Mouse (Mus musculus): ENCODE data around the gene Gfod1.

The Gfod1 gene

DNA sequence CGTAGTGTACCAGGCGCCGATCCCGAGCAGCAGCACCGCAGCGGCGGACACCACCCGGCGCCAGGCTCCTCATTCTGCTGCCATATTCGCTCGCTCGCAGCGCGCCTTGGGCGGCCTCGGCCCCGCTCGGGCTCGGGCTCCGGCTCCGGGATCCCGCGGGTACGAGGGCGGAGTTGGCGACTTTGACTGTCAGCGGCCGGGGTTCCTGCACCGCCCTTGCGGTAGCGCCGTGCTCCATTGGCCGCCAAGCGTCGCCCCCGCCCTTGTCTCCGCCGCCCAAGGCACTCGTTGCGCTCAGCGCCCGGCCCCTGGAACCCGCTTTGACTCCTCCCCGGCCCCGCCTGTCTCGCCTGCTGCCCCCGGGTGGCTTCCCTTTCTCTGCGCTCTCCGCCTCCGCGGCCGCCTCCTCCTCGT lies at the start of gene Gfod1:
Gene Gfod1 (minus strand): TSS at position 155 of the 414 bp plus-strand sequence.
- DNase-seq = peak; percentile 96

GRCm38 (mm10) chr13:43353356-43353755 lies 49.4 kb upstream of the Gfod1 start:
- no peak for DNase-seq

- no peak for DNase-seq
Observed at GRCm38 (mm10) chr13:43350489-43351169, 46.7 kb upstream of the Gfod1 start.

DNA sequence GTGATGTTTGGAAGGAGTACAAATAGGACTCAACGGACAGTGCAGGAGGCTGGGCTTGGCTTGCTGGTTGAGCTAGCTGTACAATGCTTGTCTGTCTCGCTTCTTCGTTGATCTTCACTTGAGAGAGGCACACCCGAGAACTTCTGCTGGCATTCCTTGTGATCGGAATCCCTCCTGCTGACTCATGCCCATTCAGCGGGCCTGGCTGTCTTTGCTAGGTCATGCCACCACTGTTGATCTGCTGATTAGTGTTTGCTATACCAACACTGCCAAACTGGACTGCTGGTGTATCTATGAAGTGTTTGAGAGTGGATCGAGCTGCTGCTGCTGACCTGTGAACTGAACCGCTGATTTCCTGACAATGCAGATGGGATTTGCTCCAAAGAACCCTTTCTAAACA lies 45.4 kb upstream of the Gfod1 start:
- no peak for DNase-seq

- no peak for DNase-seq
Observed at GRCm38 (mm10) chr13:43346825-43347224, 42.9 kb upstream of the Gfod1 start.

- DNase-seq = no peak
Observed at GRCm38 (mm10) chr13:43338632-43339031, 34.7 kb upstream of the Gfod1 start.

GRCm38 (mm10) chr13:43338001-43338400 lies 34.0 kb upstream of the Gfod1 start:
- DNase-seq = no peak

DNA sequence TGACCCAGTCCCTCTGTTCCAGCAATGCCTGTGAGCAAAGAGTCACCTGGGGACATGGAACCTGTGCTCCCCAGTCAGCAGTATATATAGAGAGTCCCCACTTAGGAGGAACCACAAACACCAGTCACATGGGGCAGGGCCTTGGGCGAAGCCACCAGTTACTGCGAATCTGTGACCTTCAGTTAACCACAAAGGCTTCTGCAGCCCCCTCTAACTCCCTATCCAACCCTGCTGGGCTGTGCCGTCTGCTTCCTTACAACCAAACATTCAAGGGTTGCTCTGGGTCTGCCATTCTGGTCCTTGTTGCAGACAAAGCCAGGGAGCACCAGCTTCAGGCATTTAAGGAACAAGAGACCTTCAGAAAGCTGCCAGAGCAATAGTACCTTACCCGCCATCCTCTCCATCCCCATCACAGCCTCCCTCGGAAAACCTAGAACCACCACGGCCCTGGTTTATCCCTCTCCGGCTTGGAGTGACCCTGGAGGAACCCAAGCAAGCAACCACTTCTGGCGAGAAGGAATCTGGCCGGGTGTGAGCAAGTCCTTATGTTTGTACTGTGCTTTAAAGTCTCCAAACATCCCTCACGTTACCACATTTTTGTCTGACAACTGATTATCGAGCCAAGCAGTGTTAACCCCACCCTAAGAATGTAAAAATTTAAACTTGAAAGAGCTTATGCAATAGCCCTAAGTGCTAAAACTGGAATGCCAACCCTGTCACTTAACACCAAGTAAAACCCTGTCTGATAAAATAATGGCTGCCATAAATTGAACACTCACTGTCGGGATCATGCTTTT lies 32.7 kb upstream of the Gfod1 start:
- DNase-seq = no peak

- no peak for DNase-seq
Observed at GRCm38 (mm10) chr13:43332591-43332990, 28.6 kb upstream of the Gfod1 start.

GRCm38 (mm10) chr13:43331721-43332444 lies 27.9 kb upstream of the Gfod1 start:
- DNase-seq = no peak

DNA sequence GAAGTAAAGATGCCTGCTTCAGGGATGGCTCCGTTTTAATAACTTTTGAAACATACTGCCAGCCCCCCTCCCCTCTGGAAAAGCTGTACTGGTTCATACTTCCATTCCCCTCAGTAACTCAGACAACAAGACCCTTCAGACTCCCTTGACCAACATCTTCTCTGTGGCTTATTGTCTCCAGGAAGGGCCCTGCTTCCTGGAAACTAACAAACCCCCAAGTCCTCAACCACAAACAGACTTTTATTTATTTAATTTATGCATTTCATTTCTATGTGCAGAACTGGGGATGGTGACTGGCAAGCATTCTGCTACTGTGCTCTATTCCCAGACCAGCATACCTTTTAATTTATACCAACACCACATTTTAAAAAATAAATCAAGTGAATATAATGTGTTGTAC lies 21.5 kb upstream of the Gfod1 start:
- no peak for DNase-seq

- no peak for DNase-seq
Observed at GRCm38 (mm10) chr13:43321492-43321891, 17.5 kb upstream of the Gfod1 start.

DNA sequence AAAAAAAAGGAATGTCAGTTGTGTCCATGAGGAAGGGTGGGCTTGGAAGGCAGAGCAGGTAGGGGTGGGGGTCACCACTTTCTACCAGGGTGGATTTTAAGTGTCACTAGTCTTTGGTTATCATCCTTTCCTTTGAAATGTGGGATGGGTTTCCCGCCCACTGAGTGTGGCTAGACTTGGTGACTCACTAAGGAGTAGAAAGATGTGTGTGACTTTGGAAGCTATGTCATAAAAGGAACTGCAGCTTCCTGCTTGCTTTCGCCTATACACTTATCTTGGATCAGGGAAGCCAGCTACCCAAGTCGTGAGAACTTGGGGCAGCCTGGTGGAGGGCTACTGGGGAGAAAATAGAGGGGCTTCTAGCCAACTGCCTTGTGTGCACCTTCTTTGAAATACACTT lies 15.4 kb upstream of the Gfod1 start:
- DNase-seq = no peak

DNA sequence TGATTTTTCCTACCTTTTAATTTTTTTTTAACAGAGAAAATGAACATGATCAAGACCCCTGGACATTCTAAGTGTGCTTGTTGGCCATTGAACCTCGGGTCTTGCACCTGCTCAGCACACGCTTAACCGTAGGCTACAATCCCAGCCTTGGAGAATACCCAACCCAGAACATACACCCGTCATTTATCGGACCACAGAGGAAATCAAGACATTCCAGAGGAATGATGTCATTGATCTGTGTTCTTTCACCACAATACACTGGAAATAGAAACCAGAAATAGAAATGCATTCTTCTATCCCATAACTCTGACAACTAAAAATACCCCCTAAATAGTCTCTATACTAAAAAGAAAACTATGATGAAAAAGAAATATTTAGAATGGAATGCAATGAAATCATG lies 13.4 kb upstream of the Gfod1 start:
- no peak for DNase-seq

GRCm38 (mm10) chr13:43305181-43305924 lies 1.4 kb upstream of the Gfod1 start:
- DNase-seq = no peak

DNA sequence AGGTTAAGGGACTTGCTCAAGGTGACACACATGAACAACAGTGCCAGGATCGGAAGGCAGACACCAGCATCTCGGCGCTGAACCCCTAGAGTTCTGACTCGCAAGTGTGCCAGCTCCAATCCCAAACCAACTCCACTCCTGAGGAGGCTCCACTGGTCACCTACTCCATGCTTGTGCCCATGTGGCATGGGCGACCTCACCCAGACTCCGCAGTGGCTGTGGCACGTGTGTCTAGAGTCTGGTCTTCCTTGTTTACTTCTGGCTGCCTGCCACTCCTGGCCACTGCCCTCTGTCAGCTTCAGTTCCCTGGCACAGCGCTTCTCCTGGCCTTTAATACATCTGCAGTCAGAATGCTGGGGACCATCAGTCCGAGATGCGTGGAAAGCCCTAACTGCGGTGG lies 728 bp upstream of the Gfod1 start:
- DNase-seq = peak; percentile 21 to 30

- peak; percentile 40 to 46 for DNase-seq
Observed at GRCm38 (mm10) chr13:43303161-43303965, 609 bp downstream of the Gfod1 start.

DNA sequence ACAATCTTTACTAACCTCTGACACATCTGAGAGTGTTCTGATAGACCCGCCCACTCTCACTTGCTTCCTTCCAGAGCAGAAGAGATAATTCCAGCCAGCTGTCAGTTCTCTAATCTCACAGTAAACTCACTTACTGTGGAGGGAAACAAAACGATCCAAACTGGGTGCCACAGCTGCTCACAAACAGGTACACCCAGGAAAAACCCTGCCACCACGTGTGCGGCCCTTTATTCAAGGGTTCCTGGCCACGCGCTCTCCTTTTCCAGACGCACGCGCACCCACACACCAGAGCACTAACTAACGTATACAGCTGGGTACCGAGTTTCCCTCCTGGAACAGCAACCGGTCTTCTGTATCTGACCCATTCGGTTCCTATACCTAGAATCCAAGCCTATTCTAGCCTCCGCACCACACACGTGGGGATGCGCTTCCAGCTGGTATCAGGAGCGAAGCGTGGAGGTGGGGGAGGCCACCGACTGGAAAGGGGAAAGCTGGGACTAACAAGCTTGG lies 1.3 kb downstream of the Gfod1 start:
- DNase-seq = peak in 1 of 2 experiments; percentile 4

- DNase-seq = no peak
Observed at GRCm38 (mm10) chr13:43302239-43302638, 1.7 kb downstream of the Gfod1 start.

GRCm38 (mm10) chr13:43300906-43301305 lies 3.1 kb downstream of the Gfod1 start:
- peak; percentile 9 to 37 for DNase-seq

GRCm38 (mm10) chr13:43300366-43300765 lies 3.6 kb downstream of the Gfod1 start:
- DNase-seq = no peak

GRCm38 (mm10) chr13:43299171-43299570 lies 4.8 kb downstream of the Gfod1 start:
- no peak for DNase-seq
